Mouse (Mus musculus) kidney, adult 18-20 months (tissue): ENCODE measurements at regions not wholly inside any gene's neighbourhood (a gene's known extent, or its start where the extent isn't known, plus 50 kb on each side); places are given as distances from the start of the nearest gene placed in this dataset.

Experiments
- DNase-seq: peaks from one replicate; pipeline ENCODE4 v3.0.0; 2021

DNA sequence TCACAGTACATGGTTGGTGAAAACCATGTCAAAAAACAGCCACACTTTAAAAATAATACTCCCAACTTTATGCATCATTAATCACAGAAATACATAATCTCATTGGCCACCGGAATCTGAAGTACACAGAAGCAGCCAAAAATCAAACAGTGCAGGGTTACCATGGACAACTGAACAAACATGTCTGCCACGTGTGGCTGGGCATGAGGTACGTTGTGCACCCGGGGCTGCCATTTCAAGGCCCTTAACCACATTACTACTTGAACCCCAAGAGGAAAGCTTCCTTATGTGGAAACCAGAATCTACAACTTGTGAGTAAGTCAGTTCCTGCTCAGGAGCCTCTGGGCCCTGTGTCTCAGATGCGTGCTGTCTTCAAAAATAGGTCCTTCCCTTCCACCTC, 289.9 kb downstream of the Fam49a start:
- DNase-seq, result no peak

DNA sequence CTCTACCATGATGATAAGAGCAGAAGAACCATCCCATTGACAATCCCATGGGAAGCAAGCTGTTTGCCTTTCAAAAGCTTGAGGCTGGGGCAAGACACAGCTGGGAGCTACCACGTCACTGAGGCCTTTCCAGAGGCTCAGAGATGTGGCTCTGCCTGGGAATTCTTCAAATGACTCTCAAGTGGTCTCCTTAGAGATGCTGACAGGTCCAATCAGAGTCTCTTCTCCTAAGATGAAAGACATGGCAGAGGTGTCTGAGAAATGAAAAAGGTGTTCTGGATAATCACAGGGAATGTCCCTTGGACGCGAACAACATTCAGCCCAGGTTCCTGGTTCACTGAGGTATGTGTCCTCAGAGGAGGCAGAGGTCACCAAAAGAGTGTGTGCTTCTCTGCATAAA, 287.7 kb downstream of the Fam49a start:
- no peak for DNase-seq

DNA sequence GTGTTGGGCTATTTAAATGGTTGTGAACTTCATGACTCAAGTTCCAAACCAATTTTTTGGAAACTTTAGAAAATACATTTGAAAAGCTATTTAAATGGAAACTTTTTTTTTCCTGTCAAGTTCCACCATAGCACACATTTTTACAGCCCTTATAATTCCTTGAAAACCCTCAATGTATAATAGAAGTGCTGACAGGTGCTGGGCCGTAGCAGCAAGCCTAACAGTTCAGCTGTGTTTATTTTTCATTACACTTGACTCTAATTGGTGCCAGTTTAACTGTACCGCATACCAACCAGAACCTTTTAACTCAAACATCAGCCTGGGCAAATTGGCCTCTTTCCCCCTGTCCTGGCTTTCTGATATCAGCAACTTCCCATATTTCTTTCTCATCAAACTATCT, 286.7 kb downstream of the Fam49a start:
- DNase-seq, result no peak

GRCm38 (mm10) chr12:12547477-12547876, 285.5 kb downstream of the Fam49a start:
- no peak for DNase-seq

- DNase-seq, result no peak
Observed at GRCm38 (mm10) chr12:12546372-12547031, 284.6 kb downstream of the Fam49a start.

GRCm38 (mm10) chr12:12541076-12542070, 279.4 kb downstream of the Fam49a start:
- no peak for DNase-seq

DNA sequence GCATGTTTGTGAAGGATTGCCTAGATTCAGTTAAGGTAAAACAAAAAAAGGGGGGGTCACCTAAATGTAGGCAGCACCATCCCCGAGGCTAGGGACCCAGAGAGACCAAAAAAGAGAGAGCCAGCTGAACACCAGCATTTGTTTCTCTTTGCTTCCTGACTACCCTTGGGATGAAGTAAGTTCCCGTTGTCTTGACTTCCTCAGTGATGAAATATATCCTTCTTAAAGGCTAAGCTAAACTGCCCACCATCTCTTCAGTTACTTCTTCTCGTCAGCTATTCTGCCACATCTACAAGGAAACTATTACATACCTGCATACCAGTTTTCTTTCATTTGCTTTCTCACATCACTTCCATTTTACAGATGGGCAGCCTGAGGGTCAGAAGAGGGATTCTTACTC, 277.4 kb downstream of the Fam49a start:
- no peak for DNase-seq

DNA sequence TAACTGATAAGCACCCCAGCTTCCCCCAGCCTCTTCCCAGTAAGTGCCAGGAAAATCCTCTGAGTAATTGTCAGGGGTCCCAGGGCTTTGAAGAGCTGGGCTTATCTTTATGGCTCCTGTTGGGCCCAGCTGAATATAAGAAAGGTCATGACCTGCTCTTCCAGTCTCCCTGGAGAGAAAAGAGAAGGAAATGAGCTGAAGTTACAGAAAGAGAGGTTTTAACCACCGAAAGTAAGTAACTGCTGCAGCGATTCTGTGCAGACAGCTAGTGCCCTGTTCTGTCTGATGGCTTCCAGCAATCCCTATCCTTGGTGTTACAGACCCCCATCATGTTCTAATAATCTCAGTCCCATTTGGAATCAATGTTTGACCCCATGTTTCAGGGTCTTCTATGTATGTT, 272.8 kb downstream of the Fam49a start:
- DNase-seq, result no peak

- peak; percentile 7 for DNase-seq
Observed at GRCm38 (mm10) chr12:12530796-12531195, 268.9 kb downstream of the Fam49a start.

GRCm38 (mm10) chr12:12529541-12529940, 267.6 kb downstream of the Fam49a start:
- no peak for DNase-seq

- no peak for DNase-seq
Observed at GRCm38 (mm10) chr12:12528478-12528981, 266.6 kb downstream of the Fam49a start.

DNA sequence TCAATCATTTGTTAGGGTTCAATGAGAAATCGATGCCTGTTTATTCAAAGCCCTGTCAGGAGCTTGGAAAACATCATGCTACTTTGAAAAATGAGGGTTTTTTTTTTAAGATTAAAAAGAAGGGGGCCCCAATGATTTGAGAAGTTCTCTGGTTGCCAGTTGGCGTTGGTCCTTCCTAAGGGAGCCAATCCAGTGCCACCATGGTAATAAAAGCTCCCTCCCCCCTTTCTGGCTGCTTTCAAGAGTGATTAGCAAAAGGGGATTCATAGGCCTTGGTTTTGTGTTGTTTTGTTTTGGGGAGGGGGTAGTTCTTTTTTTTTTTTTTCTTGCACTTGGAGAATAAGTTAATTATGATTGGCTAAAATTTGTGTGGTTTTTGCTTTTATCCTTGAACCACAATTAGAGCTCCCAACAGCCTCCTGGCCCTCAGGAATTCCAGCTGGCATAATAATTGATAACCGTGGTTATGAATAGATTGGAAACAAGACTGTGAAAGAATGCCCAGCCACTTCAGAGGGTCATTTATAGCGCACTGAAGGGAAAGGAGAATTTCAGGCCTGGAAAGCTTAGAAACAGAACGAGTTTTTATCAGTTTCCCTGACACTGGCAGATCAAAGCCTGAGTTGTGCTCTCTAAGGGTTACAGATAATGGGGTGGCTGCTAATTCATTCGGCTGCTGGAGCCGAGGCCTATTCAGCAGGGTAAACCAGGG, 266.0 kb downstream of the Fam49a start:
- DNase-seq, result no peak

DNA sequence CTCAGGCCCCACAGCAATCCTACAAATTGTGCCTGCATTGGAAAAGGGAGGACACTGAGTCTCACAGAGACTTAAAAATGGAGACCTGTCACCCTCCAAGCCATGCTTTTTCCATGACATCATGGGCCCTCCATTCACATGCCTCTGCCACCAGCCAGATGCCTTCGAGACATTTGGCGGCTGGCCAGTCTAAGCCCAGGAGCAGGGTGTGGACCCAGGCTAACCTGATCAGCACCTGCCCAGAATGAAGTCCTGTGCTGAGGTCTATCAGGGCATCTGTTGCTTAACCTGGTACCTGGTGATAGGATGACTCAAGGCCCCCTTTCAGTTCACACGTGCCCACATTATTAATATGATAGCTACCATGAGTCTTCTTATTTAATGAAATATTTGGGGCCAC, 265.4 kb downstream of the Fam49a start:
- DNase-seq, result peak; percentile 16

- no peak for DNase-seq
Observed at GRCm38 (mm10) chr12:12520311-12520852, 258.4 kb downstream of the Fam49a start.

DNA sequence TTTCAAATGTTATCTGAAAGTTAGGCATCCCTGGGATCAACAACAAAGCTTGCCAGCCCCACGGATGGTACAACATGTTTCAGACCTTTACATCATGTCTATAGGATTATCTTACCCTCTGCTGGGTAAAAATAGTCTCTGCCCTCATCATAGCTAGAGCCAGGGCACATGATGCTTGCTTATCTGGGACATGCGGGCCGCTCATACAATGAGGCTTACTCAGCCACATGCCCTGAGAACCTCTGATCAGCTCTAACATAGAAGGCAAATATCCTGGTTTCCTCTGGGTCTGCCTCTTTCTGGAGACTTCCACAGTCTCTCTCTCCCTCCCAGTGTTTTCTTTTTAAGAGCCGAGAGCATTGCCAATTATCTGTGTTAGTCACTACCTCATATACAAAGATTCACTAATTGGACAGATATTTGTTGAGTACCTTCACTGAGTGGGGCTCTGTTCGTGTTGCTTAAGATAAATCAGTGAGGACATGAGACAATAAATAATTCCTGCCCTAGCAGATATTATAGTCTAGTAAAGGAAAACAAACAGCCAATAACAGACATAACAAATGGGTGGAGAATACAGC, 256.6 kb downstream of the Fam49a start:
- no peak for DNase-seq

DNA sequence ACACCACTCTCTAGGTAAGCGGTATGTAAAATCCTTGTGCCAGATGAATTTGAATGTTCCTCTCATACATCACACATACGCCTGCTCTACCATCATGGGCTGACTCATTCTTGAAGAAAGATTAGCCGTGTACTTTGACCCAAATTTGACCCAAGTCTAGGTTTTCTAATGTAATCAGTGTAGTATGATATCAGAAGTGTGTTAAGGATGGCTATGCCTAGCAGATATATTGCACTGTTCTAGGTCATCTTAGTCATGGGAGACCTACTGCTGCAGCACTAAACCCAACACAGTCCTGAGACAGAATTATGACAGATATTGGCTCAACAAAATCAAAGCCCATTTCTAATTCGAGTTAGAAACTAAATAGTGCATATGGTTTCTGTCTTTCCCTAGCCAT, 255.1 kb downstream of the Fam49a start:
- no peak for DNase-seq

- no peak for DNase-seq
Observed at GRCm38 (mm10) chr12:12510764-12511163, 248.8 kb downstream of the Fam49a start.

DNA sequence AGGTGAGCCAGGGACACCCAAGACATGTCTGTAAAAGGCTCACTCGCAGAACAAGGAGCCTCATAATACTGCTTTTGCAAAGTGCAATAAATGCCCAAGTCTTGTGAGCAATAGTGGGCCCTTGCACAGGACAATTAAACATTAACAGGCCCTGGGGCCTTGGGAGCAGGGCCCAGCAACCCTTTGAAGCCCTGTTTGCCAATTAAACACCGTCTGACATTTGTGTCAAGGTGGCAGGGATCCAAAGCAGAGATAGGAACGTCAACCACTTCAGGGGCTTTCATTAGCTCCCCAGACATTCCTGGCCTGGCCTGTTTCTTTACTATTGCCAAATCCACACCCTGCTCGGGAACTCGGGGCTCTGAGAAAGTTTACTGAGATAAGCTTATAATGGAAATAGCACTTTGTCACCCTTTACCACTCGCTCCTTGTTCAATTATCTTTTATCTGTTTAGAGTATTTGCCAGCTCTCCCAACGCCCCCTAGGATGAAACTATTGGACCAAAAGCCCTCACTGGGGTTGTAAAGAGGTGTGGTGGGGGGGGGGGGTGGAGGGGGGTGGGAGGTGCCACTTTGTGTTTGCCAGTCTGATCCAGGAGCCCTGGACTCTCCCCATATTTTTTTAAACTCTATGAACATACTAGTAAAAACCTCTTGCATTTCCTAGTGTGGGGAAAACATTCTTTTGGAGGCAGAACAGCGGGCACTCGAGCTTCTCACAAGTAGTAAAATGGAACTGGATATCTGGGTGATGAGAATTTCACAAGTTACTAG, 247.4 kb downstream of the Fam49a start:
- DNase-seq, result peak; percentile 65

DNA sequence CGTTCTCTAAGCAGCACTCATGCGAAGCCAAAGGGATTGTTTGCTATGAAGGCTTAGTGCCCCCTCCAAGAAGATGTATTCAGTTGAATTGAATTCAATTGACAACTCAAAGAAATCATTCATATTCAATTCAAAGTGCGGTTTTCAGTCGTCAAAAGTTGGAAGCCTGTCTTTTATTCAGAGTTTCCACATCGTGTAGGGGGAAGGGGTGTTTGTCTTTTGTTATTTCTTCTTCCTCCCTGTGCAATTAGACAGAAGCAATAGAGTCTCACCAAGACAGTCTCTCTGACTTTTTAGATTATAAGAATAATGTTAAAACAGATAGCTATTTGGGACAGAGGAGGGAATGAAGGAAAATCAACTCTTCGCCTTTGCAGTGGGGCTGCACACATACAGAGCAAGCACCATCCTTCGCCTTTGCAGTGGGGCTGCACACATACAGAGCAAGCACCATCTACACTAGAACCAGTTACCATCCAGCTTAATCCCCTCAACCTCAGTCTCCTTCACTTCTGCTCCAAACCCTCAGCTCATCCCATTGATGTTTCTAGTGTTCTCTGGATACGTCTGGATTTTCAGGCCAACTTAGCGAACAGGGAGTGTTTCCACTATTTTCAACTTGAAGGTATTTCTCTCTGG, 246.7 kb downstream of the Fam49a start:
- no peak for DNase-seq

DNA sequence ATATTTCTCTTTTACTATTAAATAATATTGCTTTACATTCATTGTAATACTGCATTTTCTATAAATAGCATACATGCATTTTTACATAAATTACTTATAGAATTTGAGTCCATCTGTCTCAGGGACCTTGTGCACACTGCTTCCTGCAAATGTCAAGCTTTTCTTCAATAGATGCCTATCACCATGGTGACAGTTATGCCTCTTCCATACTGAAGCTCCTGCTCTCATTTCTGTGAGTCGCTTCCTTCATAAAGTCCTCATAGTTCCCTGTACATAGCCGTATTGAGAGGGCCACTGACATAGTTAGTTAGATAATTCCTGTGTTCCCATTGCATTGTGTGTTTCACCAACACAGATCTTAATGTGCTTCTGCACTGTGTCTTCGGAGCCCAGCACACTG, 244.7 kb downstream of the Fam49a start:
- DNase-seq, result no peak

- no peak for DNase-seq
Observed at GRCm38 (mm10) chr12:12505590-12505989, 243.7 kb downstream of the Fam49a start.
